21 mouse cellular contexts compared by ENCODE assay signal in genomic region chr4:30776816-30777442, GRCm38 (mm10).
DNase-seq lines count a peak whose midpoint lies in the region; ATAC-seq and TF ChIP-seq lines count a peak whose summit lies in the region.
"Had no signal": no experiment of that assay in that cellular context is flagged by ENCODE, and none has a peak within 500 bp of the region (broad histone marks: within the 10 kb centered on the region; RNA-seq: fewer than 3 reads in every experiment).

No protein-coding gene starts in this region.

- WGBS in forebrain, embryonic 13.5 days: 35% methylated on average over 2 of the region's 2 CpGs
- WGBS in forebrain, postnatal 0 days: 19% methylated on average over 2 of the region's 2 CpGs
- WGBS in embryonic facial prominence, embryonic 13.5 days: 29% methylated on average over 2 of the region's 2 CpGs
- WGBS in midbrain, embryonic 15.5 days: 18% methylated on average over 2 of the region's 2 CpGs

- no peaks in the 10 kb centered on the region for H3K36me3 ChIP-seq in forebrain, embryonic 13.5 days (ENCODE audit: poor library complexity, severe bottlenecking)
- H3K36me3 ChIP-seq in forebrain, postnatal 0 days (ENCODE audit: insufficient read depth): no peaks in the 10 kb centered on the region
- H3K36me3 ChIP-seq in embryonic facial prominence, embryonic 13.5 days: no peaks in the 10 kb centered on the region
- no peaks in the 10 kb centered on the region for H3K36me3 ChIP-seq in midbrain, embryonic 15.5 days (replicated peaks)
- H3K36me3 ChIP-seq: G1E; heart, embryonic 10.5 days; limb, embryonic 10.5 days had no signal

- H3K9ac ChIP-seq in forebrain, embryonic 13.5 days: no peak overlapping the region
- no peak overlapping the region for H3K9ac ChIP-seq in forebrain, postnatal 0 days
- no peak overlapping the region for H3K9ac ChIP-seq in embryonic facial prominence, embryonic 13.5 days
- H3K9ac ChIP-seq in midbrain, embryonic 15.5 days: no peak overlapping the region
- H3K9ac ChIP-seq: liver, postnatal 0 days had no signal

- intact Hi-C loops in heart, postnatal 14 days (cut with DNase I): no loop called here

- no peak for TF ChIP-seq CTCF in forebrain, postnatal 0 days (IDR thresholded peaks at IDR 0.05; ENCODE audit: low read depth)

- H3K4me3 ChIP-seq in forebrain, embryonic 13.5 days: no peak overlapping the region
- H3K4me3 ChIP-seq in forebrain, postnatal 0 days (ENCODE audit: low read depth, low read length): no peak overlapping the region
- no peak overlapping the region for H3K4me3 ChIP-seq in embryonic facial prominence, embryonic 13.5 days
- no peak overlapping the region for H3K4me3 ChIP-seq in midbrain, embryonic 15.5 days
- H3K4me3 ChIP-seq: heart, embryonic 10.5 days; limb, embryonic 10.5 days had no signal

- peaks cover 18% of the 10 kb centered on the region for H3K4me1 ChIP-seq in forebrain, embryonic 13.5 days
- H3K4me1 ChIP-seq in forebrain, postnatal 0 days (ENCODE audit: insufficient read depth): no peaks in the 10 kb centered on the region
- peaks cover 14% of the 10 kb centered on the region; the same call in 1 of the 2 replicates for H3K4me1 ChIP-seq in embryonic facial prominence, embryonic 13.5 days
- peaks cover 15% of the 10 kb centered on the region for H3K4me1 ChIP-seq in midbrain, embryonic 15.5 days
- H3K4me1 ChIP-seq: heart, embryonic 10.5 days; limb, embryonic 10.5 days had no signal

- no peaks in the 10 kb centered on the region for H3K27me3 ChIP-seq in forebrain, embryonic 13.5 days
- H3K27me3 ChIP-seq in forebrain, postnatal 0 days (ENCODE audit: insufficient read depth, low read length): no peaks in the 10 kb centered on the region
- no peaks in the 10 kb centered on the region for H3K27me3 ChIP-seq in embryonic facial prominence, embryonic 13.5 days
- no peaks in the 10 kb centered on the region for H3K27me3 ChIP-seq in midbrain, embryonic 15.5 days (replicated peaks)

- DNase-seq in forebrain, postnatal 0 days: no peak
- DNase-seq in R1 (ENCODE audit: low read depth, low spot score): peak; percentile 10
- DNase-seq in heart, postnatal 14 days: no peak
- no peak for DNase-seq in liver
- DNase-seq: adrenal gland, postnatal 10 days; cerebellum, adult 9-10 months; gastrocnemius, postnatal 10 days; kidney, adult 18-20 months; kidney, postnatal 10 days; liver, postnatal 0 days; right cerebral cortex, adult 18-20 months; right cerebral cortex, postnatal 4 days; thymus, postnatal 25 days had no signal

- no peaks in the 10 kb centered on the region for H3K9me3 ChIP-seq in forebrain, embryonic 13.5 days (replicated peaks)
- no peaks in the 10 kb centered on the region for H3K9me3 ChIP-seq in forebrain, postnatal 0 days (ENCODE audit: low read length)
- no peaks in the 10 kb centered on the region for H3K9me3 ChIP-seq in embryonic facial prominence, embryonic 13.5 days
- H3K9me3 ChIP-seq in midbrain, embryonic 15.5 days: no peaks in the 10 kb centered on the region
- H3K9me3 ChIP-seq: G1E; heart, embryonic 10.5 days; limb, embryonic 10.5 days had no signal

- 0 out of 2 replicates have a peak, but pooled peaks have one; percentile 38 for ATAC-seq in forebrain, embryonic 13.5 days
- ATAC-seq in forebrain, postnatal 0 days: no peak
- no peak for ATAC-seq in embryonic facial prominence, embryonic 13.5 days (ENCODE audit: insufficient number of reproducible peaks, insufficient read depth, low FRiP score, low TSS enrichment, low read depth)
- no peak; the same call in 1 of the 2 replicates for ATAC-seq in midbrain, embryonic 15.5 days (replicated peaks)
- ATAC-seq: liver, postnatal 0 days; lung, postnatal 0 days had no signal

- H3K4me2 ChIP-seq in forebrain, embryonic 13.5 days: no peak overlapping the region
- H3K4me2 ChIP-seq in forebrain, postnatal 0 days (ENCODE audit: low read depth): no peak overlapping the region
- no peak overlapping the region for H3K4me2 ChIP-seq in embryonic facial prominence, embryonic 13.5 days
- no peak overlapping the region for H3K4me2 ChIP-seq in midbrain, embryonic 15.5 days

- H3K27ac ChIP-seq in forebrain, embryonic 13.5 days: no peak overlapping the region
- no peak overlapping the region for H3K27ac ChIP-seq in forebrain, postnatal 0 days (ENCODE audit: low read depth, low read length)
- H3K27ac ChIP-seq in embryonic facial prominence, embryonic 13.5 days: peak overlapping the region; percentile 5; the same call in 1 of the 2 replicates
- peak overlapping the region; percentile 42 for H3K27ac ChIP-seq in midbrain, embryonic 15.5 days
- H3K27ac ChIP-seq: heart, embryonic 10.5 days; limb, embryonic 10.5 days; macrophage had no signal

Comparison
In these comparisons a context has a peak if more than half of its experiments do, and no peak if none do; other contexts are left out.
1. H3K27ac ChIP-seq: peak in embryonic facial prominence, embryonic 13.5 days (single experiment) and midbrain, embryonic 15.5 days (single experiment); none in forebrain, embryonic 13.5 days (single experiment) and forebrain, postnatal 0 days (single experiment).